Mouse (Mus musculus): ENCODE results near the gene Metap2. TPM values are rescaled to one million over a fixed set of nuclear protein-coding genes. Genes with fewer than 3 reads are reported as not detected.

Gene Metap2
- polyA plus RNA-seq, 1 experiment from 2014 or later: 191 TPM

DNA sequence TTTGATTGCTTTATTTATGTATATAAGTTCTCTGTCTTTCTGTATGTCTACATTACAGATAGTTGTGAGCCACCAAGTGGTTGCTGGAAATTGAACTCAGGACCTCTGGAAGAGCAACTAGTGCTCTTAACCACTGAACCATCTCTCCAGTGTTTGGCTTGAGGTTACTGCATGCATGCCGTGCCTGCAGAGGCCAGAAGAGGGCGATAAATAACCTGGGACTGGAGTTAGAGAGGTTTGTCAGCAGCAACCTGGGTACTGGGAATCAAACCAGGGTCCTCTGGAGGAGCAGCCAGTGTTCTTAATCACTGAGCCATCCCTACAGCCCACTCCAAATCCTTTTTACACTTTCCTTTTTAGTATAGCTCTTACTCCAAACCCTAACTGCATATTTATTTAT lies 19.9 kb upstream of the Metap2 start:
- Histone ChIP-seq H3K9ac (replicated peaks; ENCODE audit: low read depth, low read length) (no peak overlapping the region), H3K9me3 (ENCODE audit: control insufficient read depth, low read depth, low read length) (no peaks in the 10 kb centered on the region), H3K27ac (ENCODE audit: low read length) (no peak overlapping the region), H3K4me2 (replicated peaks; ENCODE audit: low read depth, low read length) (no peak overlapping the region), H3K4me1 (ENCODE audit: control insufficient read depth, insufficient read depth, low read length) (no peaks in the 10 kb centered on the region), H3K27me3 (ENCODE audit: control insufficient read depth, insufficient read depth, low read length) (no peaks in the 10 kb centered on the region), H3K4me3 (ENCODE audit: low read depth, low read length) (no peak overlapping the region), H3K36me3 (ENCODE audit: control insufficient read depth, insufficient read depth, low read length) (no peaks in the 10 kb centered on the region)
- ATAC-seq (ENCODE audit: insufficient number of reproducible peaks, insufficient read depth, low FRiP score, low read depth): no peak
- 63% methylated on average over 2 of the region's 2 CpGs for WGBS

DNA sequence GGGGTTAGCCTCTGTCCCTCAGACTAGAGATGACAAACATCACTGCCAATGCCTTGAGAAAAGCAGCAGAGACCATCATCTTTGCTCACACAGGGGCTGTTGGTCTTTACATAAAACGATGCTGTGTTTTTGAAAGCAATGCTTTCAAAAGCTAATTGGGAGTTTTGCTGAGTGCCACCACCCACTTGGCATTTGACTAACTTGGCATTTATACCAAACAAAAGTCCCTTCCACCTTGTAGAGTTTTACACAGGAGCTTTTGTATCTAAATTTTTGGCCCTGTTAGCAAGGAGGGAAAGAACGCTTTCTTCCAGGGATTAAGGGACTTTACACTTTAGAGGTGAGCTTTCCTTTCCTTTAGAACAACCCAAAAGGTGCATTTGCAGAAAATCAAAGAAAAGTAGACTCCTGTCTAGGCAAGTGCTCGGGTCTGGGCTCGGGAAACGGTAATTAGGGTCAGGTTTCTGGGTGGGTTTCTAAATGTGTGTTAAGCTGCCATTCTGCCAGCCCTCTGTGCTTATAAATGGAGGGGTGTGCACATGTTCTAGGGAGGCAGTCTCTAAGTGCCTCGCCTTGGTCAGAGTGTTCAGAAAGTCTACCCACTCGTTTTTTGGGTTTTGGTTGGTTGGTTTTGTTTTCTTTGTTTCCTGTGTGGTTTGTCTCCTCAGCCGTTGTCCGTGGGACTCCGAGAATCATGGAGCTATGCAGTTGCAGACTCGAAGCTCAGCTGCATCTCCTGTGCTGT lies 18.8 kb upstream of the Metap2 start:
- no peak overlapping the region for H3K4me3 ChIP-seq (ENCODE audit: low read depth, low read length)
- H3K27me3 ChIP-seq (ENCODE audit: control insufficient read depth, insufficient read depth, low read length): no peaks in the 10 kb centered on the region
- WGBS: 43% methylated on average over 11 of the region's 11 CpGs
- no peak for ATAC-seq (ENCODE audit: insufficient number of reproducible peaks, insufficient read depth, low FRiP score, low read depth)
- no peaks in the 10 kb centered on the region for H3K9me3 ChIP-seq (ENCODE audit: control insufficient read depth, low read depth, low read length)
- no peaks in the 10 kb centered on the region for H3K36me3 ChIP-seq (ENCODE audit: control insufficient read depth, insufficient read depth, low read length)
- no peak overlapping the region for H3K9ac ChIP-seq (replicated peaks; ENCODE audit: low read depth, low read length)
- no peaks in the 10 kb centered on the region for H3K4me1 ChIP-seq (ENCODE audit: control insufficient read depth, insufficient read depth, low read length)
- no peak overlapping the region for H3K27ac ChIP-seq (ENCODE audit: low read length)
- H3K4me2 ChIP-seq (replicated peaks; ENCODE audit: low read depth, low read length): no peak overlapping the region

DNA sequence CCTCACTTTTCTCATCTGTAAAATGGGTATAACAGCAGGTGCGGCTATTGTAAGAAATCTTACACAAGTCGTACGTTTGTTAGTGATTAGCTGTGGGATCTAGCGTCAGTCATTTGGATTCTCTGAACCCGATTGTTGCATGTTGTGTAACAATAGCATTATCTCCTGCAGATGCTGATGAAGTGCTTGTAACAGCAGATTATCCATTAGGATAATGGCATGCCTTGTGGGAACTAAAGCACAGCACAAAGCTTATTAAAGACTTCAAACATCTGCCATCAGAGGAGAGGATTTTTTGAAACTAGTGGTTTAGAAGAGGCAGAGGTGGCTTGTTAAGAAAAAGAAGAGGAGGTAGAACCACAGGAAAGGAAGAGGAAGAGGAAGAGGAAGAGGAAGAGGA lies 16.6 kb upstream of the Metap2 start:
- H3K9ac ChIP-seq (replicated peaks; ENCODE audit: low read depth, low read length): no peak overlapping the region
- no peaks in the 10 kb centered on the region for H3K27me3 ChIP-seq (ENCODE audit: control insufficient read depth, insufficient read depth, low read length)
- H3K4me1 ChIP-seq (ENCODE audit: control insufficient read depth, insufficient read depth, low read length): no peaks in the 10 kb centered on the region
- no peaks in the 10 kb centered on the region for H3K36me3 ChIP-seq (ENCODE audit: control insufficient read depth, insufficient read depth, low read length)
- no peaks in the 10 kb centered on the region for H3K9me3 ChIP-seq (ENCODE audit: control insufficient read depth, low read depth, low read length)
- H3K27ac ChIP-seq (ENCODE audit: low read length): no peak overlapping the region
- no peak overlapping the region for H3K4me2 ChIP-seq (replicated peaks; ENCODE audit: low read depth, low read length)
- ATAC-seq (ENCODE audit: insufficient number of reproducible peaks, insufficient read depth, low FRiP score, low read depth): no peak
- WGBS: 89% methylated on average over 5 of the region's 5 CpGs
- no peak overlapping the region for H3K4me3 ChIP-seq (ENCODE audit: low read depth, low read length)

DNA sequence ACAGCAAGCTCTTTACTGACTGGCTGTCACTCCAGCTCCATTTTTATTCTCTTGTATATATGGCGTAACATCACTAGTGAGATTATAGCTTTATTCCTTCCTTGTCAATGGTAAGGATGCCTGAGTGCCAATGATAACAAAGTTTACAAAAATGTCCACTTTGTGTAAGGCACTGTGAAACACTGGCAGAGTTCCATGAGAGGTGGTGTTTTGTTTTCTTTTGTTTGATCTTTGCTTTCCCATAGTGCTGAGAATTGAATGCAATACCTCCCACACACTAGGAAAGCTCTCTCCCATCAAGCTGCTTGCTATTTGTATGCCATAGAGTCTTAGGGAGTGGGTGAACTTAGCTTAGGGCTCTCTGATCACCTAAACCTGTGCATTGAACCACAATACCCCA lies 16.0 kb upstream of the Metap2 start:
- no peaks in the 10 kb centered on the region for H3K27me3 ChIP-seq (ENCODE audit: control insufficient read depth, insufficient read depth, low read length)

DNA sequence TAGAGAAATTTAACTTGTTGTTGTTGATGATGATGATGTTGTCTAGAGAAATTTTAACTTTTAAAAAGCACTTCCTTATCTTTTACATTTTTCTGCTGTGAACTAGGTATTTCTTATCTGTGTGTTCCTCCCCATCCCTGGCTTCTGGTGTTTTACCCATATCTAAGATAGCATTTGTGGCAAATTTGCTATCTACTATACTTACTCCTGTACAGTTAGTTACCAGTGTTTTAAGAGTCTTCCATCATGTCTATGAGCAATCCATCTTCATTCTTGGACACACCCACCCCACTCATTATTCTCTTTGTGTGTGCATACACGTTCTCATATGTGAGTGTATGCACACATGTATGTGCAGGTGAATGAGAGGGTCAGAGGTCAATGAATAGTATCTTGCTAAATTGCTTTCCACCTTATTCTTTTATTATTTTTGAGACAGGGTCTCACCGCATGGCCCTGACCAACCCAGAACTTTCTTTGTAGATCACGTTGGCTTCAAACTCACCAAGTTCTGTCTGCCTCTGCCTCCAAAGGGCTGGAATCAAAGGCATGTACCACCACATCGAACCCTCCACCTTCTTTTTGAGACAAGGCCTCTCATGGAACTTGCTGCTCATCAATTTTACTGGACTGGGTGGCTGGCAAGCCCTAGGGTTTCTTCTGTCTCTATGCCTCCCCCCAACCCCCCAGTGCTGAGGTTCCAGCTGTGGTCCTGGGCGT lies 15.4 kb upstream of the Metap2 start:
- Histone ChIP-seq H3K4me2 (replicated peaks; ENCODE audit: low read depth, low read length) (no peak overlapping the region), H3K4me3 (ENCODE audit: low read depth, low read length) (no peak overlapping the region), H3K36me3 (ENCODE audit: control insufficient read depth, insufficient read depth, low read length) (no peaks in the 10 kb centered on the region), H3K4me1 (ENCODE audit: control insufficient read depth, insufficient read depth, low read length) (no peaks in the 10 kb centered on the region), H3K27me3 (ENCODE audit: control insufficient read depth, insufficient read depth, low read length) (no peaks in the 10 kb centered on the region), H3K9ac (replicated peaks; ENCODE audit: low read depth, low read length) (no peak overlapping the region), H3K9me3 (ENCODE audit: control insufficient read depth, low read depth, low read length) (no peaks in the 10 kb centered on the region), H3K27ac (ENCODE audit: low read length) (no peak overlapping the region)
- 83% methylated on average over 5 of the region's 5 CpGs for WGBS
- ATAC-seq (ENCODE audit: insufficient number of reproducible peaks, insufficient read depth, low FRiP score, low read depth): no peak

More for the DNA sequence above, 16.0 kb upstream of the Metap2 start:
- H3K27ac ChIP-seq (ENCODE audit: low read length): no peak overlapping the region
- ATAC-seq (ENCODE audit: insufficient number of reproducible peaks, insufficient read depth, low FRiP score, low read depth): no peak
- no peaks in the 10 kb centered on the region for H3K36me3 ChIP-seq (ENCODE audit: control insufficient read depth, insufficient read depth, low read length)
- 76% methylated on average over 1 of the region's 1 CpGs for WGBS
- no peak overlapping the region for H3K4me3 ChIP-seq (ENCODE audit: low read depth, low read length)
- no peak overlapping the region for H3K9ac ChIP-seq (replicated peaks; ENCODE audit: low read depth, low read length)
- no peak overlapping the region for H3K4me2 ChIP-seq (replicated peaks; ENCODE audit: low read depth, low read length)
- no peaks in the 10 kb centered on the region for H3K9me3 ChIP-seq (ENCODE audit: control insufficient read depth, low read depth, low read length)
- no peaks in the 10 kb centered on the region for H3K4me1 ChIP-seq (ENCODE audit: control insufficient read depth, insufficient read depth, low read length)

DNA sequence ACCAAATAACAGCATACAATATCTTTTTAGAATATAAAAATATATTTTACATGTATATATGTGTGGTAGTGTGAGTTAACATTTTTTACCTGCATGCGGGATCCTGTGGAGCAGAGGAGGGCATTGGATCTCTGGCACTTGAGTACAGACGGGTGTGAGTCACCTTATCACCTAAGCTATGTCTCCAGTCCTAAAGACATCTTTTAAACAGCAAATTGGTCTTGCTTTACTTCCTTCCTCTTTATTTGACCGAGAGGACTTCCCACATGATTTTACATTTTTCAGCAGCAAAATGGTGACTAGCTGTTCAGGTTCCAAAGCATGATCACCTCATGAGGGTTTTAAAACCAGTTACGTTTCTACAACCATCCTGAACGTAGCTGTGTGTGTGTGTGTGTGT lies 14.4 kb upstream of the Metap2 start:
- Histone ChIP-seq H3K27ac (ENCODE audit: low read length) (no peak overlapping the region), H3K9me3 (ENCODE audit: control insufficient read depth, low read depth, low read length) (no peaks in the 10 kb centered on the region), H3K4me1 (ENCODE audit: control insufficient read depth, insufficient read depth, low read length) (no peaks in the 10 kb centered on the region), H3K4me2 (replicated peaks; ENCODE audit: low read depth, low read length) (no peak overlapping the region), H3K36me3 (ENCODE audit: control insufficient read depth, insufficient read depth, low read length) (no peaks in the 10 kb centered on the region), H3K27me3 (ENCODE audit: control insufficient read depth, insufficient read depth, low read length) (no peaks in the 10 kb centered on the region), H3K9ac (replicated peaks; ENCODE audit: low read depth, low read length) (no peak overlapping the region), H3K4me3 (ENCODE audit: low read depth, low read length) (no peak overlapping the region)
- no peak for ATAC-seq (ENCODE audit: insufficient number of reproducible peaks, insufficient read depth, low FRiP score, low read depth)
- WGBS: 80% methylated on average over 5 of the region's 5 CpGs

DNA sequence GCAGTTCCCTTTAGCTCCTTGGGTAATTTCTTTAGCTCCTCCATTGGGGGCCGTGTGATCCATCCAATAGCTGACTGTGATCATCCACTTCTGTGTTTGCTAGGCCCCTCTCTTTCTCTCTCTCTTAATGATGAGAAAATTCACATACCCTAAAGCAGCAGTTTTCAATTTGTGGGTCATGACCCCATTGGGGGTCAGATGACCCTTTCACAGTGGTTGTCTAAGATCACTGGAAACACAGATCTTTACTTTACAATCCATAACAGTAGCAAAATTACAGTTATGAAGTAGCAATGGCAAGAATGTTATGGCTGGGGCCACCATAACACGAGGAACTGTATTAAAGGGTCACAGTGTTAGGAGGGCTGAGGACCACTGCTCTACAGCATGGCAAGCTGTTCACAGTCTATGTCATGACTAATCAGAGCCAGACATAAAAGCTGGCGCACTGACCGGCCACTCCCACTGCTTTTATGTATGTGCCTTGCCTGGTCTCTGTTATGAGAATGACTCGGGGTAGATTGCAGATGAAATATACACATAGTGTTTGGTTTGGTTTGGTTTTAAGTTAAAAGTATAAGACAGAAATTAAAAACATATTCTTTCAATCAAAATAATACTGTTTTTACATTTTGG lies 13.0 kb upstream of the Metap2 start:
- no peaks in the 10 kb centered on the region for H3K36me3 ChIP-seq (ENCODE audit: control insufficient read depth, insufficient read depth, low read length)
- 74% methylated on average over 5 of the region's 5 CpGs for WGBS
- no peak overlapping the region for H3K4me3 ChIP-seq (ENCODE audit: low read depth, low read length)
- no peaks in the 10 kb centered on the region for H3K4me1 ChIP-seq (ENCODE audit: control insufficient read depth, insufficient read depth, low read length)
- no peaks in the 10 kb centered on the region for H3K27me3 ChIP-seq (ENCODE audit: control insufficient read depth, insufficient read depth, low read length)
- H3K27ac ChIP-seq (ENCODE audit: low read length): no peak overlapping the region
- no peak for ATAC-seq (ENCODE audit: insufficient number of reproducible peaks, insufficient read depth, low FRiP score, low read depth)
- no peaks in the 10 kb centered on the region for H3K9me3 ChIP-seq (ENCODE audit: control insufficient read depth, low read depth, low read length)
- no peak overlapping the region for H3K4me2 ChIP-seq (replicated peaks; ENCODE audit: low read depth, low read length)
- no peak overlapping the region for H3K9ac ChIP-seq (replicated peaks; ENCODE audit: low read depth, low read length)

DNA sequence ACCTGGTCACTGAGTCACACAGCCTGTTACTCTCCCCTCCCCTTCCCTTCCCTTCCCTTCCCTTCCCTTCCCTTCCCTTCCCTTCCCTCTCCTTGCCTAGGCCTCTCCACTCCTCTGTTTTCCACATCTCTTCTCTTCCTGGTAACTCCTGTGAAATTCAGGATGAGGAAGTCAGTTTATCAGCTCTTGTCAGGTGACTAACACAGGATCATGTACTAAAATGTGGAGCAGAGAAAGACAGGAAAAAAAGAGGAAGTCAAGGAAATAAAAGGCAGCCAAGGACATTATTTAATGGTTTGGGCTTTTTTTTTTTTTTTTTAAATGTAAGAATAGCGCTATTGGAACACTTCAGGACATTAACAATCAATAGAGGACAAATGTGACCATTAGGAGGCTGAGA lies 12.1 kb upstream of the Metap2 start:
- H3K36me3 ChIP-seq (ENCODE audit: control insufficient read depth, insufficient read depth, low read length): no peaks in the 10 kb centered on the region
- WGBS: 94% methylated on average over 1 of the region's 1 CpGs
- H3K4me1 ChIP-seq (ENCODE audit: control insufficient read depth, insufficient read depth, low read length): no peaks in the 10 kb centered on the region
- no peak overlapping the region for H3K4me3 ChIP-seq (ENCODE audit: low read depth, low read length)
- no peak for ATAC-seq (ENCODE audit: insufficient number of reproducible peaks, insufficient read depth, low FRiP score, low read depth)
- no peak overlapping the region for H3K27ac ChIP-seq (ENCODE audit: low read length)
- H3K9ac ChIP-seq (replicated peaks; ENCODE audit: low read depth, low read length): no peak overlapping the region
- no peaks in the 10 kb centered on the region for H3K27me3 ChIP-seq (ENCODE audit: control insufficient read depth, insufficient read depth, low read length)
- H3K9me3 ChIP-seq (ENCODE audit: control insufficient read depth, low read depth, low read length): no peaks in the 10 kb centered on the region
- no peak overlapping the region for H3K4me2 ChIP-seq (replicated peaks; ENCODE audit: low read depth, low read length)

Data from stomach, embryonic 14.5 days (tissue).